Mouse (Mus musculus) brain, embryonic 18.5 days (tissue): ENCODE data around the gene Clybl.

ENCODE experiments used
- DNase-seq: peaks from one replicate; pipeline ENCODE4 v3.0.0-alpha.2; 2012; ENCODE audit warnings: low read depth, low spot score

The Clybl gene

DNA sequence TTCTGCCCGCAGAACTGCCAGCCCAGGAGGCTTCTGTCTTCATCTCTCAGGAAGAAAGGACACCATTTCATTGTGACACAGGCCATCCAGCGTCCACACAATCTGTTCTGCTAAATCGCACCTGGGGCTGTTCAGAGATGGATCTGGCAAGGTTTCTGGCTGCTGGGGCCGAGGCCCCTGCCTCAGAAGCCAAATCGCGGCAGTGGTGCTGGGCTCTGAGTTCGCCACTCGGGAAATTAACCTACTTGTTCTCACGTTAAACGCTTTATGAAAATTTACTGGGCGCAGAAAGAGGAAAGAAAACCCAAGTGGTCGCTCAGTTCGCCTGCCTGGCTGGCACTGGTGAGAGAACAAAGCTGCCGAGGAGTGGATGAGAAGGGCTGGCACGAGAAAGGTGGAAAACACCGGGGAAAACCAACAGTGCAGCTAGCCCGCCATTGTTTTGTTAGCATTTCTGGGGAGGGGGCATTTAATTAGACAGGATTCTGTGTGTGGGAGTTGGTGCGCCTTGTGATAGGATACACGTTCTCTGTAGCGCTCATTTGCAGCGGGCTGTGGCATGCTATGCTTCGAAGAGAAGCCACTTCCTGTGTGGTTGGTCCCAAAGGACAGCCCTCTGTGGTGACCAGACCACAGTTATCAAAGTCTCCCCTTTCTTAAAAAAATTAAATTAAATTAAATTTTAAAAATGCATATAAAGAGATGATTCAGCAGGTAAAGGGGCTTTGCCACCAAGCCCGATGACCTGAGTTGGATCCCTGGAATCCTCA lies 177.8 kb downstream of the Clybl start:
- no peak for DNase-seq

DNA sequence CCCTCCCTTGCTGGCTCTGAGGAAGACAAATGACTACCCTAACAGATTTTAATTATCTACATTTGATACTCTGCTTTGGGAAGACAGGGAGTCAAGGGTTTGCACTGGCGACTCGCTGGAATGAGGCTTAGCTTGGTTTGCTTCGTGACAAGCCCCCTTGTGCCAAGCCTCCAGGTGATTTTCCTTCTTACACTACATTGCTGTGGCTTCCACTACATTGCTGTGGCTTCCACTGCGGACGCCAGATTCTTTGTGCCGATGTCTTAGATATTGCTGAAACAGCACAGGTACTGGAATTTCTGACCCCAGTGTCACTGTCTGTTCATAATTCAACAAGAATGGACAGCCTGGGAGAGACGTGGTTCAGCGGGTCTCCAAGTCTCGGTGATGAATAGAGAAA lies 180.3 kb downstream of the Clybl start:
- DNase-seq = no peak

DNA sequence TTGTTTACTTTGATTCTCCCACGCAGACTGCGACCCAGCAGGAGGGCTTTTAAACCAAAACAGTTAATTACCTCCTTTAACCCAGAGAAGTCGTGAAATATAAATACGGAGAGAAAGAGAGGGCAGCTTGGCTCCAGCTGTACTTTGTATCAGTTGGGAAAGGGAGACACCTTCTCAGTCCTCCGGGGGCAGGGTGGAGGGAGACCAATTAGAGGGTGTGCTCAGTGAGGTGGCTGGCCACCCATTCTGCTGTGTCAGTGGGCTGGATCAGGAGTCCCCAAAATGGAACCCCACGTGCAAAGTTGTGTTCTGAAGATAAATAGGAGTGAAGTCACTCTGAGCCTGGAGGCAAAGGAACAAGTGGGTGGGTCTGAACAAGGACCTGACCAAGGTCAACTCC lies 181.7 kb downstream of the Clybl start:
- DNase-seq = no peak

DNA sequence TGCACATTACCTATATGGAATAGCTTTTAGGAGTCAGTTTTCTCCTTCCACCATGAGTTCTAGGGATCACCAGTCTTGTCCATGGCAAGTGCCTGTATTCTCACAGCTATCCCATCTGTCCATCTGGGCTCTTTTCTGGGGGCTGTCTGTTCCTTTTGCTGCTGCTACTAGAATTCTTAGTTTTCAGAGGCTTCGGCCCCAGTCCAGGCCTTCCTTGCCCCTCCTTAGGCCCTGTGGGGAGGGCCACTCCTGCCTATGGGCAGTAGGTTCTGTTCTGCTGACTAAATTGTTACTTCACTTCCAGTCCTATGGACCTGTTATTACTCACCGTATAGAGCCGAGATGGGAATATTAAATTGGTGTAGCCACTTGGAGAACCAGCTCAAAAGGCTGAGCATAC lies 182.5 kb downstream of the Clybl start:
- DNase-seq = no peak

DNA sequence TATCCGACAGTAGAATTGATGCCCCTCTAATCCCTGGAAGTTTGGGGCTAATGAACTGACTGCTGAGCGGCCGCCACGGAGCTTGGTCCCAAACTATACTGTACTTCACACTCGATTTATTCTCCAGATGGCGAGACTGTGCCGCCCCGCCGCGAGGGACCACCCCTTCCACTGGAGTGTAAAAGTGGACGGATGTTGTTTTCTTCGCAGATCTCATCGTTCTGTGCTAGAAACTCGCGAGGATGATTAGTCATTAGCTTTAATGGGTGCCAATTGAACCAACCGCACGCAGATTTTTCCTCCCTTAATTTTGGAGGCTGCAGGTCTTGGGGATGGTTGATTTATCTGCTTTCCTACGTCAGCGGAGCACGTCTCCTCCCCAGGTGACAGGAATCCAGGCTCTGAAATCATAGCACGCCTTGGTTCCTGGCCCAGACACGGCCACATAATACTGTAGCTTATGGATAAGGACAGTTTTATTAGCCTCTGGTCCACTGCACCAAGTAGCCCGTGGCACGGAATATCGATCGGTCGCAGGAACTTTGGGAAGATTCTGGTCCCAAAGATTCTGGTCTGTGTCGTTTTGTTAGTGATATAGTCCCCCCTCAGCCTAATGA lies 185.9 kb downstream of the Clybl start:
- DNase-seq = no peak

DNA sequence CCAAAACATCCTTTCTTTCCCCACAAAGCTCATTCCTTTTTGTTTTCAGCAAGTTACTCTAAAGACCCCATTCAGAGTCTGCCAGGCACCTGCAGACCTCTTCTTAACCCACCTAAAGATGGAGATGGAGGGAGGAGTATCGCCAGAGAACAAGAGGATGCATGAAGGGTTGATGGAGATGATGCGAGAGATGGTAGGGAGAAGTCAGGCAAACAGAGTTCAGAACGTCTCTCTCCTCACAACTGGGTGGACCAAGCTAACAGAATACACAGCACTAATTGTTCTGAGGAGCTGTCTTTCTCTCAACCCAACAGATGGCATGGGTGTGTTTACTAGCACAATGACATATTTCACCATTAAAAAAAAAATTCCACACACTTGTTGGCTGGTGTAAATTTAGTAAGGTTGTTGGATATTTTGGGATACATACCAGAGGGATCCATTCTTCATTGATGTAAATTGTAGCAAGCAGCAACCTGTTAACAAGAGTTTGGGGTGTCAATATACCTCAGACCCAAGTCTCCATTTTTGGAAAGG lies 186.4 kb downstream of the Clybl start:
- DNase-seq = no peak

DNA sequence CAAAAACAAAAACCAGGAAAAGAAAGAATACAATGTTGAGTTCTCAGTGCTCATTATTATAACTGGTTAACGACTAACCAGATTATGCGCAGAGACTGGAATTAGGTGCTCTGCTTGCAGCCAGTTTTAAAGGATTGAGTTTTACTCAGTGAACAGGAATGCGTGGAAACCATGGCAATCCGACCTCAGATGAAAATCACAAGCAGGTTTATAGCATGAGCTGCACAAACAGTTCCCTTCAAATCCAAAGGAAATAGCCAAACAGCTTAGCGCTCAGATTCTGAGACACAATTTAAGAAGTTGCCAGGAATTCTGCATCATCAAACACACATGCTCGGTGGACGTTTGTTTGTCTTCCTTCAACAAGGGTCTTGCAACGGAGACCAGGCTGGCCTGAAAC lies 187.0 kb downstream of the Clybl start:
- no peak for DNase-seq

DNA sequence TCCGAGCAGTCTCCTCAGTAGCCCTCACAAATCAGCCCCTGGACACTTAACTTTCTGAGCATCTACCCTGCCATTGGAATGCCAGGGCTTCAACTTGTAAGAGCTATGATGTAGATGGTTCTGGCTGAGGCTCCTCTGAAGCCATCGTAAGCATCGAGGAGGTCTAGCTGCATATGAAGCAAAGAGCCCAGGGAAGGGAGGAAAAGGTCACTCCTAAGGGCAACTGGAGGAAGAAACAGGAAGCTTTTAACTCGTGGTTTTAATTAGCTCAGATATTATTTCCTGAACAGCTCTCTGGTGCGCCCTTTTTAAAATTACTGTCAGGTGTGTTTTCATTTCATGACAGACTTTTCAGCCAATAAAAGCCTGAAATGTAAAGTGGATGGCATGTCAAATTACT lies 190.5 kb downstream of the Clybl start:
- no peak for DNase-seq

DNA sequence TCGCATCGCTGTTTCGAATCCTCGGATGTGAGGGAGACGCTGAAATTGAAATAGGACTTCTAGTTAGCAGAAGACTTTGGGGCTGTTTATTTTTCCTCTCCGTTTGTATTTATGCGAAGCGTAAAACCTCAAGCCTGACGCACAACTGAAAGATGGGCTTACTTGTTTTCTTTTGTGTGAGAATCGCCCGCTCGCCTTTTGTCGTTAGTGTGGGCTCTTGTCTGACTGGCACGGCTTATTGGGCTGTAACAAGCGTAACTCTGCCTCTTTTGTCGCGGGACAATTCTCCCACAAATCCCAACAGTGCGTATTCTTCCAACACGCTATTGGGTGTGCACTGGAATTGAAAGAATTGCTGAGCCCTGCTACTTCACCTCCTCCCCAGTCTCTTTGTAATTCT lies 192.0 kb downstream of the Clybl start:
- no peak for DNase-seq

DNA sequence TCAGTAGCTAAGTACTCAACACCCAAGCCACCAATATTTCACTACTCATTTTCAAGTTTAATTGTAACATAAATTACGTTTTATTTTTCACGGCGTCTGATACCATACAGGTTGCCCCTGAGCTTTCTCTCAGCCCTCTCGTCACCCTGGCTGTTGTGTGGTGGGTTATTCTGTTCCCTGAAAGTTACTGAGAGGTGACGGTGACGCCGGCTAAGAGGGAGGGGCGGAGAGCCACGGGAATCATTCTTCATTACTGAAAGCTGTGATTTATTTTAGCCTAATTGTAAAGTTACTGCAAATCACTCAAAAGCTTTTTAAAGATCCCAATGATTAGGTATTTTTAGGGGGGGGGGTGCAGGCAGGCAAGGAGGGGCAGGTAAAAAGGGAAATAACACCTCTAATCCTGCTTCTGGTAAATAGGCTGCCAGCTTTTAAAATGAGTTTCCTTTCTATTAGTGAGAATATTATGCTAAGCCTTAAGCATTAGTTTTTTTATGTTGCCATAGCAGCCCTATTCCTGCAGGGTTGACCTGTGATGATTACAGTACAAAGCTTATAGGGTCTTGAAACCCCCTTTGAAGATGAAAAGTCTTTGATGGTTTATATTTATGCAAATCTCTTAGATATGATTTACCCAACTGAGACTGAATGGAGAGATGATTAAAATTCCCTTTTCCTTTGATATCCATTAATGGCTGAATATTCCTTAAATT lies 192.9 kb downstream of the Clybl start:
- DNase-seq = no peak

DNA sequence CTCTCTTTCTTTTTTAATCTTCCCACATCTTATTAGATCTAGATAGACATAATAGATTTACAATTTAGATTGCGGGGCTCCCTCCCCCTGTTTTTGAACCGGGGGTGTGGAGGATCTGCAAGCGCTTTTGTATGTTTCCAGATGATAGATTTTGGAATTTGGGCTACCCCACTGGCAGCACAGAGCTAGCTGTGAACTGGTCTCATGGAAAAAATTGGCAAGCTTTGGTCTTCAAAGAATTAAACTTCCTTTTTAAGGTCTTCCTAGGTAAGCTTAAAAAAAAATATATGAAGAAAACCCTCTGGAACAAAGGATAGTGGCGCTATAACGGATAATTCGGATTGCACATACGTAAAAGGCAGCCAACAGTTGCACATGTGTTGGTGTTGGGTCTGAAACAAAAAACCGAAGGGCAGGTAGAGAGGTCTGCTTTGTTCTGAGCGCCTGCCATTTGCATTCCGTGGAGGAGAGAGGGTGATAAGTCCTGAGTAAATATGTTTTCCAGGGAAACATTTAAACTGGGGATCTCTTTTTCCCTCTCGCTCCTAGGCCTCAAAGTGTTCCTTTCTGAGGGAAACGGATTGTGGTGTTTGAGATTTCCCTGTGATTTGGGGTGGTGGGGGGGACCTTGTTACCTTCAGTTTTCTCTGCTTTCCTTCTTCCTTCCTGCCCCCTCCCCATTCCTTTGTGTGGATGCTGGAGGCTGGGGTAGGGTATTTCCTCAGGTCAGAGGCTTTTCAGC lies 193.7 kb downstream of the Clybl start:
- no peak for DNase-seq

DNA sequence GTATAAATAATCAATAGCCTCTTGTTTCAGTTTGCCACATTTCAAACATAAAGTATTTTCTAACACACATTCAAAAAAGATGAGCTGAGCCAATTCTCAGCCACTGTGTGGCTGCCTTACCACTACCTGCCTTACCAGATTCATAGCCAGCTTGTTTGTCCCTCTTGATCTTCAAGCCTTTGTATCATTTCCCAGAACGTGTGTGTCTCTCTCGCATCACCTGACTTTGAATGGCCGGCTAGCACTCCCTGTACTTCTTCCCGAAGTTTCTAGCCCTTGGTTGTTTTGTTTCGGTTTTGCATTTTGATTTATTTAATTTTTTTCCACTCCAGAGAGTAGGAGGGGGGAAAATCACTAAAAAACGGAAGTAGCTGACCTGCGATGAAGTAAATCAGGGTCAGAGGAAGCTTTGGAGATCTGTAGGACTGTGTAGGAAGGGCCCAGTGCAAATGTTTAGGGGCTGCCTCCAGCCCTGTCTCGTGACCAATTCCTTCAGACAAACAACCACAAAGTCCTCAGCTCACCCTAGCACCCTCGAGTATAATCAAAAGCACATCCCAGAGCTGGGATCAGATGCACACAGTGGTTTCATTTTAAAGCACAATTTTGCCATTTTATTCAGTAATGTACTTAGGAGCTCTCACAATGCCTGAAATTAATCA lies 195.1 kb downstream of the Clybl start:
- DNase-seq = no peak

DNA sequence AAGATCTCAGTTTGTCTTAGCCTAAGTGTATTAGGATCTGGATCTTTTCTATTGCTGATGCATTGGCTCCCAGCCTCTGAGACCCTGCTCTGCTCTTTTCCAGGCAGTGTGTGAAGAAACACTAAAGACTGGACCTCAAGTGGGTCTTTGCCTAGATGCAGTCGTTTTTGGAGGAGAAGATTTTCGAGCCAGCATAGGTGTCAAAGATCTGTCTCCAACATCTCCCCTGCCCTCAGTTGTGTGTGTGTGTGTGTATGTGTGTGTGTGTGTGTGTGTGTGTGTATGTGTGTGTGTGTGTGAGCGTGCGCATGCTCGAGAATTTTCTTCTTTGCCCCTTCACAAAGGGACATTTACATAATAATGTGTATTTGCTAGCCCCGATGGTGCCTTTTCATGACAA lies 196.2 kb downstream of the Clybl start:
- no peak for DNase-seq

DNA sequence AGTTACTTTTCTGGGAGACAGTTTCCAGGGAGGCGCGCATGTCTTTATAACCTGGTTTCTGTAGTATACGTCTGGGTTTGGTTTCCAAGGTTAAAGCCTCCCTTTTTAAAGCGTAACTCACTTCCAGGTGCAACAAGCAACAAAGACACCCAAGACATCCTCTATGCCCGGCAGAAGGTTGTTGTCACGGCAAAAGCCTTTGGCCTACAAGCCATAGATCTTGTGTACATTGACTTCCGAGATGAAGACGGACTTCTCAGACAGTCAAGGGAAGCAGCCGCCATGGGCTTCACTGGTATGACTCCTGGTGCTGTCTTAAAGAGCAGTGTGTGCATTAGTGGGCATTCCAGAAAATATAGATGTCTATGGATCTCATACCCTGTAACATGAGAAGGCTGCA lies 197.6 kb downstream of the Clybl start:
- DNase-seq = no peak

DNA sequence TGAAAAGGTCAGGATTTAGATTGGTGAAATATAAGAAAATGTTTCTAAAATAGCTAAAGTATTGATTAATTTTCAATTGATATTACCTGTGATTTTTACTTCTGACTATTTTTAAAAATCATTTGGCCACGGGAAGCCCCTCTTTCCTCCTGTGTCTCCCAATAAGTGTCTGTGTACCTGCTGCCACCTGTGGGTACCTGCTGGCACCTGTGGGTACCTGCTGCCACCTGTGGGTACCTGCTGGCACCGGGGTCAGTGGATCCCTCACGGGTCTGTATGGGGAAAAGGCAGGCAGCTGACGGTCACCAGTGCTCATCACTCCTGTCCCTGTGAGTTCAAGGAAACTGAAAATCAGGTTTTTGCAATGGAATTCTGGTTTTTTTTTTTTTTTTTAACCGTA lies 198.5 kb downstream of the Clybl start:
- no peak for DNase-seq

DNA sequence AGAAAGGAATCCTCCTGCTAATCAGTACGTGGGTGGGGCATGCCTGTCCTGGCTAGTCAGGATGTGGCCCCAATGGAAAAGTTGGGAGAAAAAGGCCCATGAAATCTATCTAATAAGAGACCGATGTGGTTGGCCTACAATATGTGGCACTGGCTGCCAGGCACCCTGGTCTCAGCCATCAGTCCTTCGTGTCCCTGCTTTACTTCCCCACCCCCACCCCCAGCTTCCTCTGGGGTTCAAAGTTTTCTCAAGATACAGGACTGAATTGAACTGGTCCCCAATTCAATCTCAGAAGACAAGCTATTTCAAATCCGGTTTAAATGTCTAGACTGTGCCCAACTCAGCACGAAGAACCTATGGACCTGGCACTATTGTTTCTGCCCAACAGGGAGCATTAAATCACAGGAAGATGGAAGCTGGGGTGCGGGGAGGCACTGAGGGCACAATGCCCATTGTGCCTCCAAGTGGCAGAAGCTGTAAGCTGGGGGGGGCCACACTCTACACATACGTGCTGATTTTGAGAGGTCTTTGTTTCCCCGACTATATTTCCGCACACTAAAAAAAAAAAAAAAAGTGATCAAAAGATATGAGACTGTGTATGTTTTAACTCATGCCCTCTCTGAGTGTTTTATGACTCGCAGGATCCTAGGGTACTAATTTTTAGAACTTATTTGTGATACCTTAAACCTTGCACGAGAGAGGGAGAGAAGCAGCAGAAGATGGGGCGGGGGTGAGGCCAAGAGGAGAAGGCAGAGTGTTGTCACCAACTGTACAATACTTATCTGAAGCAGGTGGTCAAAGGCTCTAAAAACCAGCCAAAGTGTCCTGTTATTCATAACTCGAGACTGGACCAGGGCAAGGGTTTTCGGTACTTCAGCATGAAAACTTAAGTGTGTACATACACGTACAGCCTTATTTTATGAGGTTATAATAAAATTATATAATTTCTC lies 199.7 kb downstream of the Clybl start:
- DNase-seq = no peak

DNA sequence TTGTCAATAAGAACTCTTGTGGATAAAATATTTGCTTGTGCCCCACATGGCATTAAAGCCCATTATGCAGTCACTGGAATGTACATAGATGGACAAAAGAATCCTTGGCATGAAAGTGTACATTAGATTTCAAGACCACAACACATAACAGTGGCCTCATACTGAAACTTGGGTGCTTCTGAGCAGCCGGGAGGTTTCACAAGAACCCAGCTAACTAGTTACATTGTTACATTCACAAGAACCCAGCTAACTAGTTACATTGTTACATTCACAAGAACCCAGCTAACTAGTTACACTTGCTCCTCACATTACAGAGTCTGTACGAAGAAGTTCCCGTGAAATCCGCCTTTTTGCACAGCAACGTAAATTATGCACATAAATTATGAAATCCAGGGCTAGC lies 200.8 kb downstream of the Clybl start:
- no peak for DNase-seq

DNA sequence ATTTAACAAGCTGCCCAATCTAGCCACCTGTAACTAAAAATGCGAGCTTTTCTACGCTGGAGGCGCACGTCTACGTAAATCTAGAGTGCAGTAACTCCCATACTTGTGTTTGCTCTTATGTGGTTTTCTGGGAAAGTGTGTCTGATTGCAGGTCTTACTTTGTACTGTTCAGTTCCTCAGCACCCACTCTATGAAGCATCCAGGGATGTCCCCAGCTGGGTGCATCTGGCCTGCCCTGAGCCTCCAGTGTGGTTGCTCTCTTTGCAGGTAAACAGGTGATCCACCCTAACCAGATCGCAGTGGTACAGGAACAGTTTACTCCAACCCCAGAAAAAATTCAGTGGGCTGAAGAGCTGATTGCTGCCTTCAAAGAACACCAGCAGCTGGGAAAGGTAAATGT lies 202.4 kb downstream of the Clybl start:
- DNase-seq = no peak

DNA sequence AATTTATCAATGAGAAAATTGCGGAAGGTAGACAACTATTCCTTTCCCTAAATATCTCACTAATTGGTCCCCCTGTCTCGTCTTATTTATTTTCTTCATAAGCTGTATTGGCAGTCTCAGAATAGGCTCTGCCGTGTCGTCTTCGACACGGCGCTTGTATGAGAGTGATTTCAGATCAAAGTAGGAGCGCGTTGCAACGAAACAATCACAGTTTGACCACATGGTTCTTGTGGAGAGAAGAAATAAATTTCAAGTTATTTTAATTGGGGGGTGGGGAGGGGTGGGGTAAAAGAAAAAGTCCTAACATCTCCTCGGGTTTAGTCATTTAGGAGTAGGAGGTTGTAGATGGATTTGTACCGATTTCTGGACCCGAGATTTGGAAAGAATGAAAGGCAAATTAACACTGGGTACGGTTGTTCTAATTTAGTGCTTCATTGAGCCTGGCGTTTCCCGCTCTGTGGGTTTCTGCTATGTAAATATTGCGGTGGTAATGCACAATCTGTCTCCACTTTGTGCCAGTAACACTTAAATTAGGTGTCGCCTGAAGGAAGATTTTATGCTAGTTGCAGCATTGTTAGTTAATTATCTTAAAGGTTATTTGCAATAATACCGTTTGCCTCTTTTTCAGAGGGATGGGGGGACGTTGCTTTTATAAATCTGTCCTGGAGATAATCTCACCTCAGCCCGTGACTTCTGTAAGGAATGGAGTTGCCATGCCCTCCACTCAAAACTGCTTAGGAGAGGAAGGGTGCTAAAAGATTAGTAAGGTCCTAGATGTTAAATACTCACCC lies 203.1 kb downstream of the Clybl start:
- DNase-seq = no peak

DNA sequence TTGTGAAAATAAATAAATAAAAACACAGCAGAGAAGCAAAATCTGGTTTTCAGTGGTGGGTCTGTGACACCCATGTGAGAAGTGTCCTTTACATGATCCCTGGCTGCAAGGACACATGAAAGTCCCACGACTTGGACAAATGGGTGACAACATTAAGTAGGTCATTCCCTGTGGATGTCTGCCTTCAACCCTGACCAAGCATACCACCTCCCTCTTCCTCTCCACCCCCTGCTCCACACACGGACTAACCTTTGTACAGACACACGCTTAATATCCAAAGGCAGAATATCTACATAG lies 203.7 kb downstream of the Clybl start:
- no peak for DNase-seq
